Mouse (Mus musculus) cerebellum, adult 11-12 months (tissue): ENCODE measurements at regions not wholly inside any gene's neighbourhood (a gene's known extent, or its start where the extent isn't known, plus 50 kb on each side); places are given as distances from the start of the nearest gene placed in this dataset.
"Not testable (repeated sequence)": the region's sequence is repeated elsewhere in the genome, so short reads cannot be mapped to it uniquely, and the experiment has no call there.

ENCODE experiments used
- DNase-seq: peaks from one replicate; pipeline ENCODE4 v3.0.0; 2022

GRCm38 (mm10) chr7:138493661-138494060 is 96.1 kb upstream of the Tcerg1l start:
- DNase-seq: no peak

- no peak for DNase-seq
Observed at GRCm38 (mm10) chr7:138492261-138492660, 94.7 kb upstream of the Tcerg1l start.

- DNase-seq: no peak
Observed at GRCm38 (mm10) chr7:138489471-138489870, 91.9 kb upstream of the Tcerg1l start.

GRCm38 (mm10) chr7:138488201-138488720 is 90.7 kb upstream of the Tcerg1l start:
- DNase-seq: no peak

GRCm38 (mm10) chr7:138472891-138473455 is 75.4 kb upstream of the Tcerg1l start:
- DNase-seq: no peak

GRCm38 (mm10) chr7:138472371-138472770 is 74.8 kb upstream of the Tcerg1l start:
- DNase-seq: no peak

- DNase-seq: no peak
Observed at GRCm38 (mm10) chr7:138469211-138469610, 71.7 kb upstream of the Tcerg1l start.

- no peak for DNase-seq
Observed at GRCm38 (mm10) chr7:138468436-138468835, 70.9 kb upstream of the Tcerg1l start.

GRCm38 (mm10) chr7:138467981-138468380 is 70.5 kb upstream of the Tcerg1l start:
- DNase-seq: no peak

- DNase-seq: no peak
Observed at GRCm38 (mm10) chr7:138467386-138467785, 69.9 kb upstream of the Tcerg1l start.

GRCm38 (mm10) chr7:138457964-138458363 is 60.4 kb upstream of the Tcerg1l start:
- no peak for DNase-seq

- no peak for DNase-seq
Observed at GRCm38 (mm10) chr7:138455371-138455770, 57.8 kb upstream of the Tcerg1l start.

GRCm38 (mm10) chr7:138454498-138455225 is 57.1 kb upstream of the Tcerg1l start:
- DNase-seq: not testable (repeated sequence)

GRCm38 (mm10) chr7:138451321-138451720 is 53.8 kb upstream of the Tcerg1l start:
- DNase-seq: peak; percentile 5

GRCm38 (mm10) chr7:138448519-138448918 is 51.0 kb upstream of the Tcerg1l start:
- no peak for DNase-seq
